7 mouse cellular contexts compared by ENCODE assay signal in the genomic region with DNA sequence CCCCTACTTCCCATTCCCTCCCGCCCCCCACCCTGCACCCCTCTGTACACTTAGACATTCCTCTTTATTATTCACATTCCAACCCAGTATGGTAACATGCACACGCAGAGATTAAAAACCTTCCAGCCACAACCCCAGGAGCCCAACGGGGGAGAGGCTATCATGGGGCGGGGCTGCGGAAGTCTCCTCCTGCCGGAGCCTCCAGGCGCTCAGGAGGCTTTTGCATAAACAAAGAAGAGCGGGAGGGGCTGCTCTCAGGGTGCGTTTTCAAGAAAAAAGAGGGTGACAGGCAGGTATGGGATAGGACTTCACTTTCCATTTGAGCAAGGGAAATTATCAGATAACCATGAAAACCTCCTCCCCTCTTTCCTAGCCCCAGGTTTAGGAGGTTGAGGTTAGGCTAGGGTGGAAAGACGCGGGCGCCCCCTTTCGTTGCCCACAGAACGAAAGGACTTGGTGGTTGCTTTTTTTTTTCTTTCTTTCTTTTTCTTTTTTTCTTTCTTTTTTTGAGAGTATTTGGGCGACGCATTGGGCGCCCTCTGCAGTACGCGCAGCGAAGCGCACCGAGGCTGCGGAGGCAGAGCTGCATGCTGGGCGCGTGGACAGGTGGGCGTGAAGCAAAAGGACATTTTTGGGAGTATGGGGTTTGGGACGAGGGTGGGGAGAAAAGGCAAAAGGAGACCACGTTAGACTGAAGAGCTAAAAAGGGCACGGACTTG. TPM values are rescaled to one million over a fixed set of nuclear protein-coding genes. Genes with fewer than 3 reads are reported as not detected.
DNase-seq lines count a peak whose midpoint lies in the region; ATAC-seq lines count a peak whose summit lies in the region.

No protein-coding gene starts in this region.

- WGBS in hindbrain, embryonic 16.5 days: under 1% methylated on average over 29 of the region's 29 CpGs

- no peaks in the 10 kb centered on the region for H3K9me3 ChIP-seq in hindbrain, embryonic 16.5 days (ENCODE audit: control insufficient read depth, low read length)
- H3K9me3 ChIP-seq in megakaryocyte, embryonic 14.5 days: no peaks in the 10 kb centered on the region

- H3K4me3 ChIP-seq in hindbrain, embryonic 16.5 days (ENCODE audit: low read length): peak overlapping the region; percentile 37
- H3K4me3 ChIP-seq in megakaryocyte, embryonic 14.5 days (replicated peaks): peak overlapping the region; percentile 76

- intact Hi-C loops in left cerebral cortex, postnatal 25 days (cut with DNase I): loop anchor here (2.0 to 5.0 kb wide), 4 partner anchors 70 to 388 kb away; no protein-coding TSS in a partner anchor

- peak; percentile 54 for DNase-seq in WW6 (ENCODE audit: low read depth, low spot score)
- peak; percentile 67 for DNase-seq in cerebellum, adult 8-10 months
- peak; percentile 26 for DNase-seq in gastrocnemius, adult 18-20 months (ENCODE audit: low spot score)
- DNase-seq in left cerebral cortex, postnatal 25 days (ENCODE audit: low spot score in 2 of 2): peak; percentile 73 to 86
- peak; percentile 77 for DNase-seq in right cerebral cortex, postnatal 25 days

- H3K4me1 ChIP-seq in hindbrain, embryonic 16.5 days (ENCODE audit: control insufficient read depth, insufficient read depth, low read depth, low read length): peaks cover 10% of the 10 kb centered on the region
- peaks cover 96% of the 10 kb centered on the region for H3K4me1 ChIP-seq in megakaryocyte, embryonic 14.5 days

- no peaks in the 10 kb centered on the region for H3K36me3 ChIP-seq in hindbrain, embryonic 16.5 days (ENCODE audit: control insufficient read depth, insufficient read depth, low read length)
- H3K36me3 ChIP-seq in megakaryocyte, embryonic 14.5 days (replicated peaks; ENCODE audit: low read length): peaks cover 93% of the 10 kb centered on the region

- H3K4me2 ChIP-seq in hindbrain, embryonic 16.5 days (ENCODE audit: low read length): peak overlapping the region; percentile 71

- H3K27me3 ChIP-seq in hindbrain, embryonic 16.5 days (replicated peaks; ENCODE audit: control insufficient read depth, insufficient read depth, low read length): peaks cover 23% of the 10 kb centered on the region
- H3K27me3 ChIP-seq in megakaryocyte, embryonic 14.5 days (replicated peaks): no peaks in the 10 kb centered on the region

- peak overlapping the region; percentile 45; the same call in 1 of the 2 replicates for H3K9ac ChIP-seq in hindbrain, embryonic 16.5 days (ENCODE audit: low read depth, low read length)

- H3K27ac ChIP-seq in hindbrain, embryonic 16.5 days (ENCODE audit: low read depth, low read length): no peak overlapping the region

- peak; percentile 57 for ATAC-seq in hindbrain, embryonic 16.5 days

RNA-seq across cellular contexts. Expression of a gene that starts 5.6 kb away (rescaled TPM):
- under 1 TPM; 0.55 to 0.85 TPM for total RNA-seq in gastrocnemius, adult 18-20 months (2021)
- 0.92 and 1.1 TPM in 2 replicates for polyA plus RNA-seq in hindbrain, embryonic 16.5 days (2015; fragmentation: Nextera tagmentation; extraction: Ambion mirVana)
- total RNA-seq in left cerebral cortex, postnatal 25 days (2021): 1 to 10 TPM; 3.5 to 4.4 TPM
- not detected in 2 replicates for polyA plus RNA-seq in megakaryocyte, embryonic 14.5 days (2012; ENCODE audit: insufficient read depth, low replicate concordance)

RNA-seq across cellular contexts. Expression of a gene that starts 8.1 kb away (rescaled TPM):
- total RNA-seq in gastrocnemius, adult 18-20 months (2021): under 1 TPM; 0.34 to 0.57 TPM
- polyA plus RNA-seq in hindbrain, embryonic 16.5 days (2015; fragmentation: Nextera tagmentation; extraction: Ambion mirVana): 4.8 and 5.8 TPM in 2 replicates
- total RNA-seq in left cerebral cortex, postnatal 25 days (2021): 1,000 to 10,000 TPM; 2,274 to 2,374 TPM
- 5,423 and 8,339 TPM in 2 replicates for polyA plus RNA-seq in megakaryocyte, embryonic 14.5 days (2012; ENCODE audit: insufficient read depth, low replicate concordance)

RNA-seq across cellular contexts. Expression of a gene that starts 10.9 kb away (rescaled TPM):
- total RNA-seq in gastrocnemius, adult 18-20 months (2021): 1 to 10 TPM; 3.3 to 4.0 TPM
- 14.8 and 17.4 TPM in 2 replicates for polyA plus RNA-seq in hindbrain, embryonic 16.5 days (2015; fragmentation: Nextera tagmentation; extraction: Ambion mirVana)
- 10 to 100 TPM; 20.3 to 24.2 TPM for total RNA-seq in left cerebral cortex, postnatal 25 days (2021)
- polyA plus RNA-seq in megakaryocyte, embryonic 14.5 days (2012; ENCODE audit: insufficient read depth, low replicate concordance): 0.40 TPM in 1 of 2 replicates, not detected in the other

RNA-seq across cellular contexts. Expression of a gene that starts 16.7 kb away (rescaled TPM):
- total RNA-seq in gastrocnemius, adult 18-20 months (2021): 10 to 100 TPM; 17.9 to 18.5 TPM
- polyA plus RNA-seq in hindbrain, embryonic 16.5 days (2015; fragmentation: Nextera tagmentation; extraction: Ambion mirVana): 44.6 and 47.6 TPM in 2 replicates
- total RNA-seq in left cerebral cortex, postnatal 25 days (2021): 10 to 100 TPM; 20.2 to 21.6 TPM
- 10.7 and 14.5 TPM in 2 replicates for polyA plus RNA-seq in megakaryocyte, embryonic 14.5 days (2012; ENCODE audit: insufficient read depth, low replicate concordance)

RNA-seq across cellular contexts. Expression of a gene that starts 55.5 kb away (rescaled TPM):
- total RNA-seq in gastrocnemius, adult 18-20 months (2021): 1 to 10 TPM; 3.2 to 5.5 TPM
- 24.4 and 28.9 TPM in 2 replicates for polyA plus RNA-seq in hindbrain, embryonic 16.5 days (2015; fragmentation: Nextera tagmentation; extraction: Ambion mirVana)
- 10 to 100 TPM; 20.9 to 23.0 TPM for total RNA-seq in left cerebral cortex, postnatal 25 days (2021)
- polyA plus RNA-seq in megakaryocyte, embryonic 14.5 days (2012; ENCODE audit: insufficient read depth, low replicate concordance): 1.5 and 3.5 TPM in 2 replicates

Comparison
In these comparisons a context has a peak if more than half of its experiments do, and no peak if none do; other contexts are left out.
1. DNase-seq: peak in every context shown above with its lines; median percentile 80 in left cerebral cortex, postnatal 25 days; 77 in right cerebral cortex, postnatal 25 days; 67 in cerebellum, adult 8-10 months; 54 in WW6; 26 in gastrocnemius, adult 18-20 months.
2. RNA of a gene that starts 8.1 kb away (total RNA-seq): 2,274 to 2,374 TPM in left cerebral cortex, postnatal 25 days; 0.34 to 0.57 TPM in gastrocnemius, adult 18-20 months; every median in the first group is over 1,000 times any median in the second.
3. RNA of a gene that starts 10.9 kb away (total RNA-seq): 20.3 to 24.2 TPM in left cerebral cortex, postnatal 25 days; 3.3 to 4.0 TPM in gastrocnemius, adult 18-20 months; every median in the first group is over 4 times any median in the second.